Mouse (Mus musculus) bone marrow macrophage, adult 2 months (primary cell): ENCODE results near the gene Ccnd1. TPM values are rescaled to one million over a fixed set of nuclear protein-coding genes. Genes with fewer than 3 reads are reported as not detected.

Source experiments
- H3K27ac ChIP-seq: 2 replicates; pipeline ENCODE4 v1.5.1; 2012; ENCODE audit warnings: low read depth, low read length; ENCODE audit not compliant: insufficient read depth
- H3K4me1 ChIP-seq: 2 replicates; pipeline ENCODE4 v1.6.1; 2012; ENCODE audit warnings: low read length; ENCODE audit not compliant: control insufficient read depth, insufficient read depth
- H3K4me3 ChIP-seq: 2 replicates; pipeline ENCODE4 v1.5.1; 2012; ENCODE audit warnings: mild to moderate bottlenecking, low read length, moderate library complexity; ENCODE audit not compliant: insufficient read depth
- CTCF ChIP-seq: IDR thresholded peaks from 2 replicates; pipeline ENCODE4 v1.5.1; 2012; ENCODE audit warnings: low read depth, mild to moderate bottlenecking, low read length, moderate library complexity
- POLR2A ChIP-seq: IDR thresholded peaks from 2 replicates; pipeline ENCODE4 v1.6.1; 2012; ENCODE audit warnings: mild to moderate bottlenecking, low read depth, low read length, borderline replicate concordance
- polyA plus RNA-seq: library from polyadenylated mRNA; stranded (reverse); fragments of >200 nt; gene quantifications from 2 replicates; pipeline ENCODE4 v1.2.4, GENCODE M21; 2012; ENCODE audit not compliant: missing spikeins, insufficient read depth, insufficient read length

The Ccnd1 gene
- polyA plus RNA-seq, 1 experiment: 31.9 TPM

DNA sequence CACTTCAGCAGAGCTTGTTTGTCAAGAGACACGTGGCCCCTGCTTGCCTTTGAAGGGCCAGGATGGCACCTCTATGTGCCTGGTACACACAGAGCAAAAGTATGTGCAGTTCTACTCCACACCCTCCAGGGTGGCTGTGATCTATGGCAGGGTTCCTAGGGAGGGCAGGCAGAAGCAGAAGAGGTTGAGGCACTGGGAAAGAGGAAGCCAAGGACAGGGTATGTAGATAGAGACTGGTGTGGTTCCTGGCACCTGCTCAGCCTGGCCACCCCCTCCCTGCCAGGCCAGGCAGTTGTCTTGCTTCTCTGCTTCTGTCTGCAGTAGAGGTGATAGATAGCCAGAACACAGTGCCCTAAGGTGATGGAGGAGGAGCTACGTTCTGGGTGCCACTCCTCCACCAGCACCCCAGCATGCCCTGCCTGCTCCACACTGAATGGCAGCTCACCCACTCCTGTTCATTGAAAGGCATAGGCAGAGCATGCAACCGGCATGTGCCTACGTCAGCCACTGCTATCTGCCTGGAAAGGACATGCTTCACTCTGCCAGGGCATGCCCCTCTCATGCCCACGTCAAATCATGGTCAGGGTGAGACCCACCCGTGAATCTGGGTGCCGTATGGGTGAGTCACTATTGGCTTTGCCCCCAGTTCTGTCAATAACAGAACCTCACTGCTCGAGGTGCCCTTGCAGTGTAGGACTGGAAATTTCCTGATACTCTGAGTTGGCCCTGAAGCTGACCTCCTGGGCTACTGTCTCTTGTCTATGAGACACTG, 31.5 kb upstream of the Ccnd1 start:
- H3K4me1 ChIP-seq: peaks cover 12% of the 10 kb centered on the region
- TF ChIP-seq POLR2A: no peak
- TF ChIP-seq CTCF: no peak
- H3K27ac ChIP-seq: no peak overlapping the region
- H3K4me3 ChIP-seq: no peak overlapping the region

DNA sequence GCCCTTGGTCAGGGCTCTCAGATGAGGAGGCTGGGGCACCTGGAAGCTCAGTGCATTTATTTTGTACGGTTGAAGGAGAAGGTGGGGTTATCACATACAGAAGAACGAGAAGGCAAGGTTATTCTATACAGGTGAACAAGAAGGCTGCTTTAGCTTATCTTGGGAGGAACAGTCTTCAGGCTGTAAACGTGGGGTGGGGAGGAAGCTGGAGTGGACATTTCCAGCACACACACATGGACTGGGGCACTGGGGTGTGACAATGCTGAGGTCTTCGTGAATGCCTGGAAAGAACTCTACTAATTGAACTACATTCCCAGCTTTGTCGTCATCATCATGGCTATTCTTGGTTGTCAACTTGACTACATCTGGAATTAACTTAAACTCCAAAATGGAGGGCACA, 26.2 kb upstream of the Ccnd1 start:
- no peak overlapping the region for H3K27ac ChIP-seq
- no peak overlapping the region for H3K4me3 ChIP-seq
- peaks cover 12% of the 10 kb centered on the region for H3K4me1 ChIP-seq
- TF ChIP-seq CTCF (no peak), POLR2A (no peak)

DNA sequence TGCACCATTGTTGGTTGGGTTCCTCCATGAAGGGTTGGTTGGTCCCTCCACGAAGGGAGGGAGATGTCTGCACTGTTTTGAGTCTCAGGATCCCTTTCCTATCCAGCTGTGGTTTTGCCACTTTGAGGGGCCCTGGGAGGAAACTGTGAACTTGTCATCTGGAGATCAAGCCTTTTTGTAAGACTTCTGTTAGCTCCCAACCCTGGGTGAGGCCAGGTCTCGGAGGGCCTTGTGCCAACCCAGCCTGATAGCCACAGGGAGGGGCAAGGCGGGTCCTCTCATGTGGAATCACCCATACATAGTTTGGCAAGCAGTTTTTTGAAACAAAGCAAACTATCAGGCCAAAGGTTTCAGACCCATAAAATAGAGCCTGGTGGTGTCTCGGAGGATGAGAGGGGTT, 24.6 kb upstream of the Ccnd1 start:
- H3K4me3 ChIP-seq: no peak overlapping the region
- no peak for TF ChIP-seq POLR2A
- no peak overlapping the region for H3K27ac ChIP-seq

DNA sequence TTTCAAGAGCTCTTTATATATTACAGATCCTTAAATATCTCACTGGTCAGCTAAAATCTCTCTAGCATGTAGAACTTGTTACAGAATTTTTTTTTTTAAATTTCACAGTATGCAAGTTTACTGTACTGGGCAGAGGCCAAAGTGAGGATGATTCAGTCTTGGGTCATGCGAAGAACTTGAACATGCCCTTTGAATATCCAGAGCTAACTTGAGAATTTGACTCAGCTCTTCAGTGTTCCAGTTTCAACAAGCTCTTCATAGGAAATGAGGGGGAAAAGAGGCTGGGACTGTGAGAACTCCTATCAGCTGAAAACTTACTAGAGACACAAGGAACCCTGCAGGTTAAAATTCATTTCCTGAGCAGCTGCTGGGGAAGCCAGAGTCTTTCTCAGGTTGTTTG, 24.2 kb upstream of the Ccnd1 start:
- Histone ChIP-seq H3K4me3 (no peak overlapping the region), H3K4me1 (peaks cover 5% of the 10 kb centered on the region; the same call in 1 of the 2 replicates), H3K27ac (no peak overlapping the region)
- TF ChIP-seq POLR2A (no peak), CTCF (no peak)

More for the DNA sequence above, 24.6 kb upstream of the Ccnd1 start:
- H3K4me1 ChIP-seq: peaks cover 5% of the 10 kb centered on the region; the same call in 1 of the 2 replicates

DNA sequence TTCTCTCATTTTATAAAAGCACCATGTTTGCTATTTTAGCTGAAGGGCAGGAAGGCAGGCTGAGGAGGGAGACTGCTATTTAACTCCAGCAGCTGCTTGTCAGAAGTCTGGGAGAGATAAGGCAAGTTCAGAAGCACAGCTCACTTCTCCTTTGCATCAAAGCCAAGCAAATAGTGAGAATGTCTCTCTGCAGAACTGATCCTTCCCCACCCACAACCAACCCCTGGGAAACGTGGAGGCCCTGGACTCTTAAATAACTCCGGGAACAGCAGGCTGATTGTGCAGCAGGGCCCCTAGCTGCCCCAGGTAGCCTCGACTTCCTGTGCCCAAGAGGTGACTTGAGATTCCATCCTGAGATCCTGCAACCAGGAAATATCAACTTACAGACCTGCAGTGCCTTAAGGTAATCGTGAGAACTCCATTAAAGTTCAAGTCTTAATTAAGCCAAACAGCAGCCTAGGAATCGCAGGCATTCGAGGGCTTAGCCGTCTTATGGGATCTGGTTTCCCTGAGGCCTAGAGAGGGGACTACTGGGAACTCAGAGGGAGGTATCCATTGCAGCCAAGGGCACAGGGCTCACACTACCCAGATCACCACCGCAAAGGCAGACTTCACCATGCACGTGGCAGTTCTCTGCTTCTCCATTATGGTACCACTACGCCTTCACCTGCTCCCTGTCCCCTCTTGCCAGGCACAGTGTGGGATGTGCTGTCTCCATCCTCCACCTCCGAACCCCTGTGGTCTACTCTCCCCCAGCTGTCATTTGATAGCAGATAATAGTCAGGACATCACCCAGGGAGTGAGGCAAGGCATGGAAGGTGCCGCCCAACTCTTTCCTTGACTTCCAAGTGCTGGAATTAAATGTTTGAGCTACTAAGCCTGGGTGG, 19.0 kb upstream of the Ccnd1 start:
- TF ChIP-seq POLR2A: no peak
- TF ChIP-seq CTCF: no peak
- no peak overlapping the region for H3K27ac ChIP-seq
- no peaks in the 10 kb centered on the region for H3K4me1 ChIP-seq
- no peak overlapping the region for H3K4me3 ChIP-seq

DNA sequence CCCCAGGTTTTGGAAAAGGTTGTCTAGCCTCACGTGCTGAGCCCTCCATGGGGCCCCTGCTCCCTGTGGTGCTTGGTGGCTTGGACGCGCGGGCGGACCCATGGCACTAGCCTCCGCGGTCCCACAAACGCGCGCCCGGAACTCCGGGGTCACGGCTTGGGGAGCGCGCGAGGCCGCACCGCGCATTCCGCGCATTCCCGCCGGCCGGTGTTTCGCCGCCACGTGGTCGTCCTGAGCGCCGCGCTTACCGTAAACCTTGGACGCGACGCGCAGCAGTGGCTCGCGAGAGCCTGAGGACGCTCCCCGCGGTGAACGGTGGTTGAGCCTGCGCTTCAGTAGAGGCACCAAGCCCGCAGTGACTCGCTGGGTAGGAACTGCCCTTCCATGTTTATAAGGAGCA, 3.5 kb upstream of the Ccnd1 start:
- Histone ChIP-seq H3K4me3 (peak overlapping the region; percentile 57), H3K27ac (peak overlapping the region; percentile 67), H3K4me1 (0 out of 2 replicates have a peak, but pooled peaks cover 2% of the 10 kb centered on the region)
- TF ChIP-seq POLR2A: no peak
- TF ChIP-seq CTCF: no peak

DNA sequence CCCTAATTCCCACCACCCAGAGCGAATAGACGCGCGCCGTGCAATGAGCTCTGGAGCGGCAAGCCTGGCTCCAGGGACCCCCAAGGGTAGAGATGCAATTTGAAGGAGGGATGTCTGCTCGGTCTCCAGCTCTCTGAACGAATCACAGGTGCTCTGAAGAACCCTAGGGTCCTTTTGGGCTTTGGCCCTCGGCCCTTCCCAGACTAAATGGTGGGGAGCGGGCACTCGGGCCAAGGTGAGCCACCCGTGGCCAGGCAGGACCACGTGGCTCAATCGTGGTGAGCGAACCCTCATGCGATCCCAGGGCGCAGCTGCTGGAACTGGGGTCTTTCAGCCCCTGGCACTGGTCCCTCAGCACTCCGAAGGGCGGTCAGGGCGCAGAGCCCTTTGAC, 3.0 kb upstream of the Ccnd1 start:
- TF ChIP-seq POLR2A (no peak), CTCF (no peak)
- Histone ChIP-seq H3K4me3 (peak overlapping the region; percentile 57), H3K4me1 (0 out of 2 replicates have a peak, but pooled peaks cover 2% of the 10 kb centered on the region), H3K27ac (peak overlapping the region; percentile 67)

DNA sequence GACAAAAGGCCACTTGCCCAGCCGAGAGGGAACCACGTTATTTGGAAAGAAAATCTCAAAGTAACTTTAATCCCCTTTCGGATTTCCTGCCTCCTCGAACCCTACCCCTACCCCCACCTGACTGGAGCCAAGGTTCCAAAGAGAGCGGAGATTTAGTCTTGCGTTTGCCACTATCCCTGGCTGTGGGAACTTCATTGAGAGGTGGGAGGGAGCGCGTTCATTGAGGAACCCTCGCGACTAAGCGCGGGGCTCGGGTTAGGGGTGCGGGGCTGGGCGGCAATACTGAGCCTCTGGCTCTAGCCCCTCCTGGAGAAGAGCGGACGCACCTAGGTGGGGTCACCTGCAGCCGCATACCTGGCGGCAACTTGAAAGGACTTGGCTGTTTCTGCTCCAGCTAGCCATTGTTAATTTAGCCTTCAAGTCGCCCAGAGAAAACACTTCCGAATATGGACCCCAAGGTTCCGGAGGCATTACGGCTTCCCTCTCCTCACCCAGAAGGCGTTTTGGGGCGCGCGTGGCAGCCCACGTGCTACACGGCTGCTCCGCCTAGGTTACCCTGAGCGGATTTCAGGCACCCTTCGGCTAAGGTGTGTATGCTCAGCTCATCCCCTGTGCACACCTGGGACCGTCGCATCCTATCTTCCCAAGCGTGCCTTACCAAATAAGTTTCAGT, 2.5 kb upstream of the Ccnd1 start:
- TF ChIP-seq POLR2A (no peak), CTCF (no peak)
- Histone ChIP-seq H3K4me3 (peak overlapping the region; percentile 57), H3K27ac (peak overlapping the region; percentile 67), H3K4me1 (0 out of 2 replicates have a peak, but pooled peaks cover 2% of the 10 kb centered on the region)

DNA sequence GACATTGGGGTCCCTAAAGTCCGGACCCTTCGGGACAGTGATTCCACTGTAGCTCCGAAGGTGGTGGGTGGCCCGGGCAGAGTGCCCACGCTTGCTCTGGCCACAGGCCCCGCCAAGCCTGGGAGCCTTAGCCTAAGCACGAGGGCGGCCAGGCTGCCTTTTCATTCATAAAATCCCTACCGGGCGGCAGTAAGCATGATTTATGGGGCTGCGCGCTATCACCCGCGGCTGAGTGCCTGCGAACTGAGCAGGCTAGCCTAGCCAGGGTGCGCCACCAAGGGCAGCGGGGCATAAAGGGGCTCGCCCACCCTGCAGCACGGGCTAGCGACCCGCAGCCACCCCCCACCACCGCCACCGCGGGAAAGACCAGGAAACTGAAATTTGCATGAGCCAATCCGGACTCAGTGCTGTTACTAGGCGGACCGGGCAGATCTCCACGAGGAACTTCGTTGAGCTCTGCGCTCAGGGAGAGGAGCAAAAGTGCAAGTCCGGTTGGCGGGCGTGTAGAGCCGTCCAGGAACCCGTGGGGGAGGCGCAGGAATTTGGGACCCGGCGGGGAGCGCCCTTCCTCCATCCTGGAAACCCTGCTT, 1.6 kb upstream of the Ccnd1 start:
- Histone ChIP-seq H3K27ac (peak overlapping the region; percentile 93), H3K4me3 (peak overlapping the region; percentile 67), H3K4me1 (peaks cover 5% of the 10 kb centered on the region; the same call in 1 of the 2 replicates)
- TF ChIP-seq CTCF (no peak), POLR2A (no peak)
